Mouse (Mus musculus) adrenal gland, postnatal 4 days (tissue): ENCODE measurements around the gene Map2k7. TPM values are rescaled to one million over a fixed set of nuclear protein-coding genes. Genes with fewer than 3 reads are reported as not detected.

Experiments
- DNase-seq, 2 experiments: peaks; one replicate each; pipeline ENCODE4 v3.0.0; 2021 to 2022; ENCODE audit warnings: low spot score in 2 of 2, mixed read lengths in 2 of 2
- total RNA-seq, 2 experiments: library from RNA; stranded (reverse); gene quantifications; 2 replicates each; pipeline ENCODE4 v1.2.3; 2021

Gene Map2k7
- total RNA-seq, 2 experiments from 2014 or later: 121 to 129 TPM

DNA sequence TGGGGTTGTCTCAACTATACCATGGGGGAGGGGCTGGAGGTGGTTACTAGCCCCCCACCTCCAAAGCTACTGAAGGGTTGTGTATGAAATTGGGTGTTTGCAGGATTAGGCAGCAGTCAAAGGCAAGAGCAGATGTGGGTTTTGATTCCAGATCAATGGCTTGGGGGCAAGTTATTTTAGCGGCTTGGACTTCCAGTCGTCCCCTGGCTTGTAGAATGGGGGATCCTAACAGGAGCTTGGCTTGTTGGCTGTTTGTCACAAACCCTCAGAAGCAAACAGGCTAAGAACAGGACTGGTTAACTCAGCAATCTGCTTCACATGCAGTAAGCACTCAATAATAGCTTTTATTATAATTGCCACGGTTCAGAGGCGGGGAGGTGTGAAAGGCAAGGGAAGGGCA is 18.8 kb downstream of the Map2k7 start:
- DNase-seq: no peak

DNA sequence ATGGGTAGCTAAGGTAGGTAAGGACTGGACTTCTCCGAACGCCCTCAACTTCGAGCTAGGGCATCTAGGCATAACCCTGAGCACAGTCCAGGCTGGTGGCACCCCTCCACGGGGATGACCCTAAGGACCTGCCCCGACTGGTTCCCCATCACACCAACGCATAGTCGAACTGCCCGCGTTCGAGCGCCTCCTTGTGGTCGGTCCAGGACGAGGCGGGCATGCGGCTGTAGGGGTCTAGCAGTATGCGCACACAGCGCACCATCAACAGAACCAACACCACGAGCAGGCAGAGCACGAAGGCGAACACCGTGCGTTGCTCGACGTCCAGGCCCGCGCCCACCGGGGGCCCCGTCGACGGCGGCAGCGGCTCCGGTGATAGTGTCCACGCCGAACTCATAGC is 19.7 kb downstream of the Map2k7 start:
- peak; percentile 53 to 72 for DNase-seq

DNA sequence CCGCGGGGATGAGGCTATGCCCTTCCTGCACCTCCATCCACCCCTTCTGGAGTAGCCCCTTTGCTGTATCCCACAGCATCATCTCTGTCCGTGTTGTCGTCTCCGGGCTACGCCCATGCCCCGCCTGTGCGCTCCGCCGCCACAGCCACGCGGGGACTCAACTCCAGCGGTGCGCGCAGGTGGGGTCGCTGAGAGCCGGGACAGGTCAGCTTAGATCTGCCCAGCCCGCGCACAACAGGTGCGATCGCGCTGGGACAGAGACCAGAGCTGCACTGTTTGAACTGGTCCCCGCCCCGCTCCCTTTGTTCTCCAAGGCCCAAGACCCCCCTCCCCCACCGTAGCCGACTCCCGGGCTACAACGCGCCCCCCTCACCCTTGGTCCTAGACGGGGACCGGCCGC is 20.1 kb downstream of the Map2k7 start:
- DNase-seq: peak in 1 of 2 experiments; percentile 19

DNA sequence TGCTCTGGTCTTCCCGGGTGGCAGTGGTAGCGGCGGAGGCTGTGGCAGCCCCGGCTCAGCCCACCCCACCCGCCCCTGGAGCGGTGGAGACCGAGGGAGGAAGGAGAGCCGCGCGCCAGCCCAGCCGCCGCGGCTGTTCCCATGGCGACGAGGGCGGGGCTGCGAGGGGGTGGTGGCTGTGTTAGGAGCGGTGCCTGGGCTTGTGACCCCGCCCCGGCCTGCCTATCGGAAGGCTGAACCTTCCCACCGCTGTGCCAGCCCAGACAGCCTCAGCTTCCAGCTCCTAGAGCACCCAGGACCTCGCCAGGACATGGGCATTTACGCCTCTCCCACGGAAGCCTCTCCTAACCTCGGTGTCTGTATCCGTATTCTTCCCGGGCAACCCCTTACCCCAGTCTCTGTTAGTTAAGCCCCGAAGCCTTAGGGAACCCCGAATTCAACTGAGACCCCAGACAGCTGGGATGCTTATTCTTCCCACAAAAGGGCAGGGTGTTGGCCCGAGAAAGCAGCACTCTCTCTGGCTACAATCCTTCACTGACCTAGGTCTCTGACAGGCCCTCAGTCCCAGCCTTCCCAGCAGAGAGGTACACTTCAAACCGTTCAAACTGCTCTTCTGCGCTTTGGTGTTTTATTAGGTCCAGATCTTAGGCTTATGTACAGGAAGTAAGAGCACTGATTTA is 20.7 kb downstream of the Map2k7 start, which contains the start of gene Ctxn1:
Gene Ctxn1, minus strand, starts transcription at position 150 of the 680 bp plus-strand sequence.
- peak; percentile 87 to 94 for DNase-seq

DNA sequence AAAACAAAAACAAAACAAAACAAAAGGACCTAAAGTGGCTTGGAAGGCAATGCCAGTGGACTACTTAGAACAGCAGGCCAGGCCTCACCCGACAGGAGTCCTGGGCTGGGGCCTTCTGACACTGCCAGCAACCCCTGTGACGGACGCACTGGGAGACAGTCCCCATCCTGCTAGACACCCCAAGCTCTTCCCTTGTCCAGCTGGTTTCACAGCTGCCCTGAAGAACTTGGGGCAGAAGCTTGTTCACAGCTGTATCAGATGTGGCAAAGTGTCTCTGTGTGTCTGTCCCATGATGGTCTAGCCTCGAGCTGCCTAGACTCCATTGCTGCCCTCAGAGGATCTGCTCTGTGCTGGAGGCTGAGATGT is 21.2 kb downstream of the Map2k7 start:
- DNase-seq: no peak

DNA sequence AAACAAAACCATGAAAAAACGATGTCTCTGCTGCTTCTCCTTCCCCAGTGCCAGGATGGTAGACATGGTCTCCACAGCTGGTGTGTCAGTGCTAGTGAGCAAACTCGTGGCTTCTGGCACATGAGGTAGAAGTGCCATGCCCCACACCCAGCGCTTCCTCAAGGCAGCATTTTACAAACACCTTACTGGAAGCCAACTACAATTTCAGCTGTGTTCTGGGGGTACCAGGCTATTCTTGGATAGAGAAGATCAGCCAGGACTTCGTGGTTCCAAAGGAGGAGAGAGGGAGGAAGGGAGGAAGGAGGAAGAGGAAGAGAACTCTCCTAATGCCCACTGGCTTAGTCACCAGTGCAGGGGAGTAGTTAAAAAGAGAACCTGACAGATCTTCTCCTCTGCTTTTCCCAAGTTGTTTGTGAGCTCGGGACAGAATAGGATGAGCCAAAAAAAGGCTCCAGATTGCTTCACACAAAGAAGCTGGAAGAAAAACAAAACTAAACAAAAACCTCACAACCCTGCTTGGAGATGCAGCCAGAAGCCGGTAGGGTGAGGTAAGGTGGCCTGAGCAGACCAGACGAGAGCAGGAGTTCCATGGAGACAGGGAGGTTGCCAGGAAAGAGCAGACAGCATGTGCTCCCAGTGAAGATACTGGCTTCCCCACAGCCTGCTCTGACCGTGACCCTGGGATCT is 24.7 kb downstream of the Map2k7 start:
- no peak for DNase-seq

DNA sequence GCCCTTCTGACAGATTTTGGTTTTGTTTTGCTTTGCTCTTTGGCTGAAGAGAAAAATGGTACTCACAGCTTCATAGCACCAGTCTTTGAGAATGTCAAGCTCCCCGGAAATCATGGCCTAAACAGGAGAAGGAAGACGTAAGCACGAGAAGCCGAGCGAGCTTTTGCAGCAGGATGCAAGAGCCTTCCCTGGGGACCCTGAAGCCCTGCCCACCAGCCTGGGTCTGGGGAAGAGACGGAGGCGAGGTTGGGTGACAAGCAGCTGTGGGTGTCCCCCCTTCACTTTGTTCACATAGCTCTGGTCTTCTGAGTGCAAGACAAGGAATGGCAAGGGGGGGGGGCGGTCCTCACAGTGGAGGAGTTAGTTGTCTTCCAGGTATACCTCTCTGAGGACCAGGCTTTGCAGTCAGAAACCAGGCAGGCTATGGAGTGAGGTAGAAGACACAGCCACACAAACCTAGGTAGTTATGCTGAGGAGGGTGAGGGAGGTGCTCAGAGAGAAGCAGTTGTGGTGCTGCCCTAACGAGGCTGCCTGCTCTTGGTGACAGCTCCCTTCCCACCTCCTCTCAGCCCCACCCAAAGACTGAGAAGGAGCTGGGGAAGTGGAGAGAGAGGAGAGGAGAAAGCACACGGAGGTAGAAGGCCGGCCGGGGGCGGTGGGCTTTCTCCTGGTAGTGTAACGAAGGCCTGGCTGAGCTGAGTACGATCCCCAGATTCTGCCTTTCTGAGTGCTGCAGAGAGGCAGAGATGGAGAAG is 26.8 kb downstream of the Map2k7 start:
- DNase-seq: no peak

DNA sequence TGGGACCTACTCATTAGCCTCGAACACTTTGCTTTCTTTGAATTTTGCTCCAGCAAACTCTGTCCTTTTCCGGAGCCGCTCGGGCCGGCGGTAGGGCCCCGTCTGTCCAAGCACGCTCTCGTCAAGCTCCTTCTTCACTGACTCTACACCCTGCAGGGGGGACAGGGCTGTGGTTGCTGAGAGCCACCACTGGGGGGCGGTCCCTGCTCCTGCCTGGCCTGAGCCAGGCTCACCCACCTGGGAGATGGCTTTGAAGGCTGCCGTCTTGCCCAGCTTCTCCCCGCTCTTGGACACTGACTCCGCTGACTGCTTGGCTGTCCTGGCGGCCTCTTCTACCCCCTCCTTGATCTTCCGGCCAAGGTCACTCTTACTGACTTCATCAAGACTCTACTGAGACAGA is 29.1 kb downstream of the Map2k7 start:
- no peak for DNase-seq

DNA sequence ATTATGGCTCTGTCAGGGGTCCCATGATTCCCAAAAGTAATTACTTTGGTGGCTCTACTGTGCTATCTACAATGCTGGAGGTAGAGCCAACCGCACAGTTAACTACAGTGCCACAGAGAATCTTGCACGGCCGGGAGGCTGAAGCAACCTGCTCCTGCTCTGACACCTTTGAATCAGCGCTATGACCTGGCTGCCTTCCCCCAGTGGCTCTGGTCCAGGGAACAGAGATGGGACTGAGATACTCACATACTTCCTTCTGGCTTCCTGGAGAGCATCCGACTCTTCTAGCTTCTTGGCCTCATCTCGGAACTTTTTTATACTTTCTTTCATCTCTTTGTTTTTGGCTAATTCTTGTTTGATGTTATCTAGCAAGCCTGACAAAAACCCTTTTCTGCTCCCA is 31.1 kb downstream of the Map2k7 start:
- no peak for DNase-seq

DNA sequence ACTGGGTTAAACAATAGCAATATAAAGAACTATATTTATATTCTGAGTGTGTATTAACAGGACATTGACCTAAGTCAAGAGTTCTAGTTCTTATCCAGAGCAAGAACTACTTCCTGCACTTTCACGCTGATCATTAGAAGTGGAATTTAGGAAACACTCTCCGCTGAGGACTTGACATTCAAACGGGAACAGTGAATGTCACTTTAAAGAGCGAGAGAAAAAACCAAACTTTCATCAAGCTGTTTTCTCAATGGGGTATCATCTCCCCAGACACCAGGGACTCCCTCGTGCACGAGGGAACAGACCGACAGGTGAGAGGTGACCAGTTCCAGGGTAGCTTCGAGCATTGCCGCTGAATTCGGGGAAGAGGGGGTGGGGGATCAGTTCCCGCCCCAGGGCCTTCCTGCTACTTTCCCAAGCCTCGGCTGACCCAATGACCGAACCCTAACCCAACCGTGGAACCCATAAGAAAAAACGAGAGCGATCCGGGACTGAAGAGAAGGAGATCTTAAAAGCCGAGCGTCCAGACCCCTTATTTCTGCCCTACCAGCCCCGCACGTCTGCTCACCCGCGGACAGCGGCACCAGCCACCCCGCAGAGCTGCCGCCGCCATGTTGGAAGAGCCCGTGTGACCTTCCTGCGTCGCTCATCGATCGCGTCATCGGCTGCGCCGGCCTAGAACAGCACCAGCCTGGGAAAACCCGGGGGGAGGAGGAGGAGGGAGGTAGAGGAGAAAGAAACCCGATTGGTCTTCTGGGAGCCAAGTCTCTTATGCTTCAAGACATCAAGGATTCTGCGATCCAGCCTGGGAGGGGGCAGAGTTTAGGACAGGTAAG is 37.0 kb downstream of the Map2k7 start, which contains the start of gene Timm44:
Gene Timm44, minus strand, starts transcription at position 639 of the 836 bp plus-strand sequence.
- peak; percentile 81 to 90 for DNase-seq

DNA sequence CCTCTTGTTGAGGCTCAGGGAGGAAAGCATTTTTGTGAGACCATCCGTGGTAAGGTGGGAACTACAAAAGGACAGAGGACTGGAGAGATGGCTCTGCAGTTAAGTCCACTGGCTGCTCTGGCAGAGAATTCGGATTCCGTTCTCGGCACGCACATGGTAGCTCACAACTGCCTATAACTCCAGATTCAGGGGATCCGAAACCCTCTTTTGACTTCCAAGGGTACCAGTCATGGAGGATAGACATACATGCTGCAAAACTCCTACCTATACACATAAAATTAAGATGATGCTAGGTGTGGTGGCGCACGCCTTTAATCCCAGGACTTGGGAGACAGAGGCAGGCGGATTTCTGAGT is 37.5 kb downstream of the Map2k7 start:
- DNase-seq: no peak

DNA sequence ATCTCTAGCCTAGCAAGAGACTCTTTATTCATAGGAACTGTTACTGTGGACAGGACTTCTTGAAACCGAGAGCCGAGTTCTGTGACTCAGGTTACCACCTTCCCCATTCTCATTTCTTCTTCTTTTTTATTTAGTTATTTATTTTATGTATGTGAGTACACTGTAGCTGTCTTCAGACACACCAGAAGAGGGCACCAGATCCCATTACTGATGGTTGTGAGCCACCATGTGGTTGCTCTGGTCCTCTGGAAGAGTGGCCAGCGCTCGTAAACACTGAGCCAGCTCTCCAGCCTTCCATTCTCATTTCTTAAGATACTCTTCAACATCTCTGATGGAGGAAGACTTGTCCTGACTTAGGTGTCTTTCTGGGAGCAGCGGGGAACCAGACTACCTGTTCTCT is 54.2 kb downstream of the Map2k7 start:
- DNase-seq: no peak

Other genes with a start within 250 kb of the Map2k7 start
- 1 to 10 TPM; 1.0 to 2.1 TPM for gene Cd209f, start 132.9 kb upstream of the Map2k7 start, total RNA-seq
- gene Cd209g, start 104.6 kb upstream of the Map2k7 start, total RNA-seq: under 1 TPM in 1 of 2 experiments, not detected in 1; 0.54 TPM
- 10 to 100 TPM; 46.2 to 47.0 TPM for gene Evi5l, start 72.2 kb upstream of the Map2k7 start, total RNA-seq
- gene Prr36, start 21.3 kb upstream of the Map2k7 start, total RNA-seq: 10 to 100 TPM in 1 of 2 experiments, 1 to 10 TPM in 1; 9.6 to 10.6 TPM
- gene Lrrc8e, start 11.9 kb upstream of the Map2k7 start, total RNA-seq: 10 to 100 TPM; 13.6 to 15.2 TPM
- gene Gm49320, start 125 bp downstream of the Map2k7 start, total RNA-seq: 1 to 10 TPM; 4.4 to 6.0 TPM
- 10 to 100 TPM; 42.4 to 49.1 TPM for gene Tgfbr3l, start 9.5 kb downstream of the Map2k7 start, total RNA-seq
- gene Snapc2, start 14.3 kb downstream of the Map2k7 start, total RNA-seq: 10 to 100 TPM; 35.5 to 37.3 TPM
- gene Ctxn1, start 20.5 kb downstream of the Map2k7 start, total RNA-seq: 10 to 100 TPM; 25.9 to 42.7 TPM
- gene Timm44, start 37.2 kb downstream of the Map2k7 start, total RNA-seq: 100 to 1,000 TPM; 128 to 140 TPM
- 10 to 100 TPM; 22.7 to 26.9 TPM for gene Ccl25, start 86.5 kb downstream of the Map2k7 start, total RNA-seq
- gene Elavl1, start 86.7 kb downstream of the Map2k7 start, total RNA-seq: 10 to 100 TPM; 86.6 to 95.6 TPM